Mouse (Mus musculus) lung, postnatal 0 days (tissue): ENCODE data around the gene Raver2. TPM values are rescaled to one million over a fixed set of nuclear protein-coding genes. Genes with fewer than 3 reads are reported as not detected.
A peak's percentile ranks its signal among the peaks of the same experiment; 100 is the strongest.

Experiments
- ATAC-seq: fragments of 200-750 bp; cut with Nextera tagmentation; 2 replicates; pipeline ENCODE4 v1.8.0; 2017; ENCODE audit warnings: moderate library complexity
- DNase-seq: peaks from one replicate; pipeline ENCODE4 v3.0.0-alpha.2; 2016; ENCODE audit warnings: low spot score
- H3K27ac ChIP-seq: fragments of 300-500 bp; sonication (generic); 2 replicates; pipeline ENCODE4 v1.5.1; 2014; ENCODE audit warnings: antibody characterized with exemption, mild to moderate bottlenecking, low read length, mixed read lengths
- H3K27me3 ChIP-seq: fragments of 300-500 bp; sonication (generic); replicated peaks from 2 replicates; pipeline ENCODE4 v1.6.1; 2014; ENCODE audit warnings: low read length, mixed read lengths; ENCODE audit not compliant: insufficient read depth
- H3K36me3 ChIP-seq: fragments of 300-500 bp; sonication (generic); 2 replicates; pipeline ENCODE4 v1.6.1; 2014; ENCODE audit warnings: low read length, mixed read lengths; ENCODE audit not compliant: insufficient read depth
- H3K4me1 ChIP-seq: fragments of 300-500 bp; sonication (generic); 2 replicates; pipeline ENCODE4 v1.6.1; 2014; ENCODE audit warnings: antibody characterized with exemption, low read depth, low read length, mixed read lengths; ENCODE audit not compliant: insufficient read depth
- H3K4me2 ChIP-seq: fragments of 300-500 bp; sonication (generic); replicated peaks from 2 replicates; pipeline ENCODE4 v1.6.1; 2014; ENCODE audit warnings: low read depth, mild to moderate bottlenecking, low read length, moderate library complexity, mixed read lengths
- H3K4me3 ChIP-seq: fragments of 300-500 bp; sonication (generic); 2 replicates; pipeline ENCODE4 v1.5.1; 2014; ENCODE audit warnings: low read depth, low read length
- H3K9ac ChIP-seq: fragments of 300-500 bp; sonication (generic); replicated peaks from 2 replicates; pipeline ENCODE4 v1.6.1; 2014; ENCODE audit warnings: low read depth, mild to moderate bottlenecking
- H3K9me3 ChIP-seq: fragments of 300-500 bp; sonication (generic); 2 replicates; pipeline ENCODE4 v1.6.1; 2016; ENCODE audit warnings: low read length, mixed read lengths
- CTCF ChIP-seq: IDR thresholded peaks from 2 replicates; pipeline ENCODE4 v1.5.1; 2016; ENCODE audit warnings: antibody characterized with exemption, mild to moderate bottlenecking
- EP300 ChIP-seq: IDR thresholded peaks from 2 replicates; pipeline ENCODE4 v1.6.1; 2016; ENCODE audit warnings: antibody characterized with exemption, mild to moderate bottlenecking, control low read depth
- WGBS: fragments of 180-500 bp; shearing (Covaris S2); extraction: QIAGEN DNeasy Blood & Tissue Kit; methylation state at CpG from one replicate; pipeline ENCODE4 v1.1.7; 2014; 5-methylcytosine and 5-hydroxymethylcytosine counted together
- polyA plus RNA-seq: library from polyadenylated mRNA; unstranded; fragments of >200 nt; fragmentation: Nextera tagmentation; extraction: Ambion mirVana; gene quantifications from 2 replicates; pipeline ENCODE4 v1.2.1, GENCODE M21; 2015

Gene Raver2
- polyA plus RNA-seq, 1 experiment from 2014 or later: 13.0 TPM

DNA sequence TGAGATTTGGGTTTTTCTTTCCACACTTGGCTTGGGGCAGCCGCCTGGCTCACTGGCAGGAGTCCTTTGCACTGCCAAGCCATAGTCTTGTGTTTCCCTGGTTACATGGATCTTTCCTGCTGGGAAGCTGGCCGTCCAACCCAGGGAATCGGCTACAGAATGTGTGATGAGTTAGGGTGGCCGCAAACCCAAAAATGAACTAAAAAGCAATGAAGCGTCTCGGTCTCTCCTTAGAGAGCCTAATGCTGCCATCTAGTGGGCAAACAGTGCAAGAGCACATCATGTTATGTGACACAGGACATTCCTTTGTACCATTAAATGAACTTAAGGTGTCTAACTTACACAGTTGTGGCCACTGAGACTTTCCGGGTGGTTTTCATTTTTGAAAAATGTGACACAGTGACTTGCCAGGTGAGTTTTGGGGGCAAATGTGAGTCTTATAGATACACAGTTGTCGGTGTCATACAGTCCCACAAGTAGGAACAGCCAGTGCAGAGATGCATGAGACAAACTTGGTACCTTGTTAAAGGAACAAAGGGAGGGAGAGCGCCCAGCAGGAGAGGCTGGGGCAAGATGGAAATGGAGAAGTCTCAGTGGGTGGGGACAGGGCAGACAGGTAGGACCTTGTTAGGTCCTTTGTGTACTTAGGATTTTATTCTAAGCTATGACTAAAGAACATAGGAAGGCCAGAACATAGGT is 77.4 kb downstream of the Raver2 start:
- Histone ChIP-seq H3K27ac (no peak overlapping the region), H3K4me2 (no peak overlapping the region), H3K4me1 (no peaks in the 10 kb centered on the region), H3K27me3 (no peaks in the 10 kb centered on the region), H3K9ac (no peak overlapping the region), H3K36me3 (peaks cover 11% of the 10 kb centered on the region; the same call in 1 of the 2 replicates), H3K9me3 (no peaks in the 10 kb centered on the region), H3K4me3 (no peak overlapping the region)
- WGBS: 27% methylated on average over 9 of the region's 9 CpGs
- peak; percentile 63; the same call in 1 of the 2 replicates for ATAC-seq
- TF ChIP-seq EP300: no peak
- TF ChIP-seq CTCF: peak; percentile 97
- peak; percentile 85 for DNase-seq

DNA sequence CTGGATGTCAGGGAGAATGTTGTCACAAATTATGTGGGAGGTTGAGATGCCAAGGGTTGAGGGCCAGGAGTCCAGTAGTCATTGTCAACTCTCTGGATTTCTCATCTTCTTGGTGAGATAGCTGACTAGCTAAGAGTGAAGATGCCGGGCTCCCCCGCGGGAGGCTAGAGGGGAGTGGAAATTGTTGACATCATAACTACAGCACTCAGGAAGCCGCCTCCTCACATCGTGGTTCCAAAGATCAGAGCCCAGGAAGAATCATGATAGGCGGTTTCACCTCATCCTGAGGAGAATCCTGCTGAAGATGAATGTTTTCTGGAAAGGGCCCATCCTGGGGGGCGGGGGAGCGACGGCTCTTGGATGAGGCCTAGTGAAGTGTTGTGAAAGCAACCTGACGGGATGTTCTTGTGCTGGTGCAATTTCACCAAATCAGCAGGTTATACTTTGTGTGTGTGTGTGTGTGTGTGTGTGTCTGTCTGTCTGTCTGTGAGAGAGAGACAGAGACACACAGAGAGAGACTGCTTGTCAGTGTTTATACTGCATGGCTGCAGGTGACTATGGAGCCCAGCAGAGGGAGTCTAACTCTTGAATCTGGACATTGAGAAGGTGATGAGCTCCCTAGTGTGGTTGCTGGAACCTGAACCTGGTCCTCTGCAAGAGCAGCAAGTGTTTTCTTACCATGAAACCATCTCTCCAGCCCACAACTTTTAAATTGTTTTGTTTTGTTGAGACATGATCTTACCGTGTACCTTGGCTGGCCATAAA is 78.3 kb downstream of the Raver2 start:
- Histone ChIP-seq H3K27me3 (no peaks in the 10 kb centered on the region), H3K4me2 (no peak overlapping the region)
- 76% methylated on average over 11 of the region's 11 CpGs for whole genome bisulfite sequencing

DNA sequence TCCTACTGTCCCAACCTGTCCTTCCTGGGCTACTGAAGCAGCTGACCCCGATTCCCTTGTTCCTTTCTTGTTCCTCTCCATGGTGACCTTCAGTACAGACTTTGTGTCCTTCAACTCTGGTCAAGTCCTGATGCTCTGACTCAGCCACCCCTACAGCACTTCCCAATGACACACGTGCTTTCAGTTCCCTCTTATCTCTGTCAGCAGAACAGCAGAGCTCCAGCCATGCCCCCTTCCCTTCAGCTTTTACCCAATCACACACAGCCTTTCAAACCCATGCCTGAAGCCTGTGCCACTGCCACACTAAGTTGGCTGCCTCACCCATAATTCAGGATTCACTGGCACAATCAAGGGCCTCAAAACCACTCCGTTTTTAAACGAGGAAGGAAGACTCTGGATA is 86.8 kb downstream of the Raver2 start:
- no peak overlapping the region for H3K27ac ChIP-seq
- H3K27me3 ChIP-seq: no peaks in the 10 kb centered on the region
- 56% methylated on average over 4 of the region's 4 CpGs for WGBS
- no peak for DNase-seq
- 0 out of 2 replicates have a peak, but pooled peaks have one; percentile 13 for ATAC-seq
- no peak for TF ChIP-seq EP300
- no peak for TF ChIP-seq CTCF
- H3K4me3 ChIP-seq: no peak overlapping the region
- H3K9ac ChIP-seq: no peak overlapping the region
- no peaks in the 10 kb centered on the region for H3K4me1 ChIP-seq
- no peaks in the 10 kb centered on the region for H3K9me3 ChIP-seq
- peaks cover 49% of the 10 kb centered on the region for H3K36me3 ChIP-seq
- no peak overlapping the region for H3K4me2 ChIP-seq

More for the DNA sequence above, 78.3 kb downstream of the Raver2 start:
- TF ChIP-seq EP300 (no peak), CTCF (peak; percentile 35; the same call in 1 of the 2 replicates)
- Histone ChIP-seq H3K9ac (no peak overlapping the region), H3K36me3 (peaks cover 11% of the 10 kb centered on the region; the same call in 1 of the 2 replicates), H3K27ac (no peak overlapping the region), H3K4me3 (no peak overlapping the region), H3K4me1 (no peaks in the 10 kb centered on the region), H3K9me3 (no peaks in the 10 kb centered on the region)
- DNase-seq (no peak), ATAC-seq (no peak)

DNA sequence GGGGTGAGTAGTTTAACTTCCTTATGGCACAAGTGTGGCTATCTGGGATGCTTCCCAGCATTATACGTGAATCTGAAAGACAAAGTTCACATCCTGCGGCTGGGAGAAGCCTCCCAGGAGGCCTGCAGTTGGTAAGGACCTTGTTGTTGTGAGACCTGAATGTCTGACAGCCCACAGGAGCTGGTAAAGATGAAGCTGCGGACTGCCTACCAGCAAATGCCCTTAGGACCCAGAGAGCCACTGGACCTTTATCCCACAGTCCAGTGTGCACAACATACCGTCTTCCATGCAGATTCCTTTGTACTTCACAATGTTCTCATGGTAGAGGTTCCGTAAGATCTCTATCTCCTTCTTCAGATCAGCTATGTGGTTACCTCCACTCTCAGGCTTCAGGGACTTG is 88.7 kb downstream of the Raver2 start:
- no peak for TF ChIP-seq CTCF
- no peak for TF ChIP-seq EP300
- Histone ChIP-seq H3K4me1 (no peaks in the 10 kb centered on the region), H3K4me2 (no peak overlapping the region), H3K27me3 (no peaks in the 10 kb centered on the region), H3K36me3 (peaks cover 56% of the 10 kb centered on the region), H3K27ac (no peak overlapping the region), H3K9ac (no peak overlapping the region), H3K4me3 (no peak overlapping the region), H3K9me3 (no peaks in the 10 kb centered on the region)
- DNase-seq (no peak), ATAC-seq (no peak)
- WGBS: over 99% methylated on average over 5 of the region's 5 CpGs

DNA sequence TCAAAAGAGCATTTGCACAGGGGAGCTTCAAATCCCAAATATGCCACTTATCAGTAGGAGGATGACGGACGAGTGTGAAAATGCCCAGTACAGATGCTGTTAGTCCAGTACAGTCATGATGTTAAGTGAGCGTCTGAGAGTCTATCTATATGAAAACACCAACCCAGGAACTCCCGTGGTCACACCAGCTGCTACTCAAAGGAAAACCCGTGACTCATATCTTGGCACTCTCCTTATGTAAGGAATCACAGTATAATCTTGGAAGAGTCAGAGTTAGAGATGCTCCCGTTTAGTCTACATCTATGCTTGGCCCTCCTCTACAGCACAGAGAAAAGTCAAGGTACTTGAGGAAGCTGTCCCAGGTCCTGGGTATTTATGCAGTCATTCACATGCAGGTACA is 89.5 kb downstream of the Raver2 start:
- Histone ChIP-seq H3K4me3 (no peak overlapping the region), H3K27me3 (no peaks in the 10 kb centered on the region), H3K36me3 (peaks cover 59% of the 10 kb centered on the region), H3K9me3 (no peaks in the 10 kb centered on the region), H3K4me1 (no peaks in the 10 kb centered on the region), H3K4me2 (no peak overlapping the region), H3K9ac (no peak overlapping the region), H3K27ac (no peak overlapping the region)
- 68% methylated on average over 6 of the region's 6 CpGs for whole genome bisulfite sequencing
- TF ChIP-seq CTCF: no peak
- TF ChIP-seq EP300: no peak
- DNase-seq (no peak), ATAC-seq (no peak; the same call in 1 of the 2 replicates)

DNA sequence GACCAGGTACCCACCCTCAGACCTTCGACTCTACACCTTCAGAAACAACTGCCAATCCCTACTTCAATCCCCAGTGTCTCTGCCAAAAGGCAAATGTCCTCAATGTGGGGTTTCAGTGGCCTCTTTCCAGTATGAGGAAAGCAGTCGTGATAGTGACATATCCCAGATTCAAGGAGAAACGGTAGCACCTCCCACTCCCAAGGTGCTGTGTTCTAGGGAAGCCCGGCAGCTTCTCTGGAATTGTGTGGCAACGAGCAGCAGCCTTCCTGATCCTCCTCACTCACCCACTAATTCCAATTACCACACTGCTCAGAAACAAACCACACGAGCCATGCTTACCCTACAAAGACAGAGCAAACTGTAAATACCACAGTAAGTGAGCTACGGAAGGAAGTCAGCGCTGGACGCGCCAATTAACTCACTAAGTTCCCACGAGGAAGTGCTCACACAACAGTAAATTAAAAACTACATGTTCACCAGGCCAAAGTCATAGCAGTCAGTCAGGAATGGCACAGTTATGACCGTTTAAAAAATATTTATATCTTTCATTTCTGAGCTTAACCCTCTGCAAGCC is 90.5 kb downstream of the Raver2 start:
- Histone ChIP-seq H3K9ac (no peak overlapping the region), H3K9me3 (no peaks in the 10 kb centered on the region), H3K4me1 (no peaks in the 10 kb centered on the region), H3K27me3 (no peaks in the 10 kb centered on the region), H3K4me2 (no peak overlapping the region), H3K4me3 (no peak overlapping the region), H3K27ac (no peak overlapping the region), H3K36me3 (peaks cover 64% of the 10 kb centered on the region)
- WGBS: 60% methylated on average over 12 of the region's 12 CpGs
- TF ChIP-seq CTCF (no peak), EP300 (no peak)
- ATAC-seq (peak; percentile 8; the same call in 1 of the 2 replicates), DNase-seq (no peak)
